Mouse (Mus musculus): ENCODE measurements at regions not wholly inside any gene's neighbourhood (a gene's known extent, or its start where the extent isn't known, plus 50 kb on each side); places are given as distances from the start of the nearest gene placed in this dataset.

- peak in 1 of 2 experiments; percentile 4 for DNase-seq
Observed at GRCm38 (mm10) chr7:59080109-59080508, 148.4 kb upstream of the Ube3a start.

All from layer of hippocampus, postnatal 36 days (tissue).